Mouse (Mus musculus): ENCODE data around the gene Loxl3. TPM values are rescaled to one million over a fixed set of nuclear protein-coding genes. Genes with fewer than 3 reads are reported as not detected.
A peak's percentile ranks its signal among the peaks of the same experiment; 100 is the strongest.

The Loxl3 gene
- polyA plus RNA-seq, 1 experiment = 0.01 TPM

- no peak for TF ChIP-seq GATA1 (IDR thresholded peaks at IDR 0.05; ENCODE audit: low read length)
- no peak for TF ChIP-seq TAL1 (IDR thresholded peaks at IDR 0.05; ENCODE audit: low read length)
- peaks cover 24% of the 10 kb centered on the region for H3K4me1 ChIP-seq (ENCODE audit: control insufficient read depth)
- H3K36me3 ChIP-seq (ENCODE audit: control insufficient read depth) = peaks cover 4% of the 10 kb centered on the region; the same call in 1 of the 2 replicates
- H3K27me3 ChIP-seq (ENCODE audit: control insufficient read depth) = peaks cover 100% of the 10 kb centered on the region
- H3K9me3 ChIP-seq (ENCODE audit: control insufficient read depth, low read length) = peaks cover 31% of the 10 kb centered on the region
- no peak overlapping the region for H3K4me3 ChIP-seq (replicated peaks)
Observed at GRCm38 (mm10) chr6:83069488-83070246, 35.7 kb downstream of the Loxl3 start.

GRCm38 (mm10) chr6:83070247-83070310 is 36.1 kb downstream of the Loxl3 start, which contains the start of gene Tlx2:
Tlx2 (minus strand) TSS chr6:83070293.
- H3K4me1 ChIP-seq (ENCODE audit: control insufficient read depth) = peaks cover 24% of the 10 kb centered on the region
- TF ChIP-seq TAL1 (IDR thresholded peaks at IDR 0.05; ENCODE audit: low read length) (no peak), GATA1 (IDR thresholded peaks at IDR 0.05; ENCODE audit: low read length) (no peak)
- peaks cover 4% of the 10 kb centered on the region; the same call in 1 of the 2 replicates for H3K36me3 ChIP-seq (ENCODE audit: control insufficient read depth)
- H3K4me3 ChIP-seq (replicated peaks) = no peak within 1 kb of the TSS
- peaks cover 100% of the 10 kb centered on the region for H3K27me3 ChIP-seq (ENCODE audit: control insufficient read depth)
- peaks cover 31% of the 10 kb centered on the region for H3K9me3 ChIP-seq (ENCODE audit: control insufficient read depth, low read length)

GRCm38 (mm10) chr6:83070311-83071219 is 36.6 kb downstream of the Loxl3 start:
- H3K4me1 ChIP-seq (ENCODE audit: control insufficient read depth) = peaks cover 24% of the 10 kb centered on the region
- peaks cover 100% of the 10 kb centered on the region for H3K27me3 ChIP-seq (ENCODE audit: control insufficient read depth)
- H3K36me3 ChIP-seq (ENCODE audit: control insufficient read depth) = peaks cover 4% of the 10 kb centered on the region; the same call in 1 of the 2 replicates
- H3K9me3 ChIP-seq (ENCODE audit: control insufficient read depth, low read length) = peaks cover 31% of the 10 kb centered on the region
- TF ChIP-seq GATA1 (IDR thresholded peaks at IDR 0.05; ENCODE audit: low read length) (no peak), TAL1 (IDR thresholded peaks at IDR 0.05; ENCODE audit: low read length) (no peak)
- no peak overlapping the region for H3K4me3 ChIP-seq (replicated peaks)

DNA sequence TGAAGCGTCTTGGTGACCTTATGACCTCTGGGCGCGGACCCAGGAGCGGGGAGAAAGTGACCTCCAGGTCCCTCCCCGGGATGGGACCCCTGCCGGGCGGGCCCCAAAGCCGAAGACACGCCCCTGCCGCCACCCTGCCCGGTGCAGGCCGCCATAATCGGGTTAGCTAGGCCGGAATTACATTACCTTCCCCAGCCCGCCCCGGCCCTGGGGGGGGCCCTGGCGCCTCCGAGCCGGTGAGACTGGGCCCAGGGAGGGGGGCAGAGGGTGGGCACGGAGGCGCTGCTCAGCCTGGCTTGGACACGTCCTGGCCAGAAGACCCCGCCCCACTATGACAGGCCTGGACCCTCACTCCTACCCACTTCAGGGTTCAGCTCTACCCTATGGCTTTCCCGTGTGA is 37.2 kb downstream of the Loxl3 start:
- H3K9me3 ChIP-seq (ENCODE audit: control insufficient read depth, low read length) = peaks cover 31% of the 10 kb centered on the region
- no peak overlapping the region for H3K4me3 ChIP-seq (replicated peaks)
- TF ChIP-seq GATA1 (IDR thresholded peaks at IDR 0.05; ENCODE audit: low read length) (no peak), TAL1 (IDR thresholded peaks at IDR 0.05; ENCODE audit: low read length) (no peak)
- peaks cover 24% of the 10 kb centered on the region for H3K4me1 ChIP-seq (ENCODE audit: control insufficient read depth)
- peaks cover 4% of the 10 kb centered on the region; the same call in 1 of the 2 replicates for H3K36me3 ChIP-seq (ENCODE audit: control insufficient read depth)
- peaks cover 100% of the 10 kb centered on the region for H3K27me3 ChIP-seq (ENCODE audit: control insufficient read depth)

DNA sequence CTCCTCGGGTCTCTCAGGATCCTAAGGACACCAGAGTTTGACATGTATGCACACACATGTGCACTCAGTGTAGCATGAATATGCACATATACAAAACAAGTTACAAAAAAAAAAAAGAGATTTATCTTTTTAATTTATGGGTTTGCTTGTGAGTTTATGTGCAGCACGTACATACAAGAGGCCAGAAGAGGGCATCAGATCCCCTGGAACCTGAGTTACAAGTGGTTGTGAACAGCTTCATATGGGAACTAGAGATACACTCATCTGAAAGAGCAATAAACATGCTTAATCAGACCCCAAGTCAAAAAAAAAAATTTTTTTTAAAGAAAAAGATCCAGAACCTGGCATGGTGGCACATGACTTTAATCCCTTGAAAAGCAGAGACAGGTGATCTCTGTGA is 41.0 kb downstream of the Loxl3 start:
- H3K27me3 ChIP-seq (ENCODE audit: control insufficient read depth) = peaks cover 77% of the 10 kb centered on the region
- H3K9me3 ChIP-seq (ENCODE audit: control insufficient read depth, low read length) = peaks cover 14% of the 10 kb centered on the region; the same call in 1 of the 2 replicates
- peaks cover 6% of the 10 kb centered on the region for H3K36me3 ChIP-seq (ENCODE audit: control insufficient read depth)
- H3K4me1 ChIP-seq (ENCODE audit: control insufficient read depth) = peaks cover 40% of the 10 kb centered on the region
- H3K4me3 ChIP-seq (replicated peaks) = no peak overlapping the region
- TF ChIP-seq GATA1 (IDR thresholded peaks at IDR 0.05; ENCODE audit: low read length) (no peak), TAL1 (IDR thresholded peaks at IDR 0.05; ENCODE audit: low read length) (no peak)

GRCm38 (mm10) chr6:83077630-83078323 is 43.8 kb downstream of the Loxl3 start, which contains the start of gene Pcgf1:
Pcgf1 (plus strand) TSS chr6:83077869.
- TF ChIP-seq GATA1 (IDR thresholded peaks at IDR 0.05; ENCODE audit: low read length) = no peak
- Histone ChIP-seq H3K4me3 (replicated peaks) (peak within 1 kb of the TSS; percentile 70), H3K4me1 (ENCODE audit: control insufficient read depth) (peaks cover 31% of the 10 kb centered on the region), H3K9me3 (ENCODE audit: control insufficient read depth, low read length) (no peaks in the 10 kb centered on the region), H3K36me3 (ENCODE audit: control insufficient read depth) (peaks cover 27% of the 10 kb centered on the region), H3K27me3 (ENCODE audit: control insufficient read depth) (peaks cover 53% of the 10 kb centered on the region)

GRCm38 (mm10) chr6:83078324-83078858 is 44.4 kb downstream of the Loxl3 start:
- Histone ChIP-seq H3K4me1 (ENCODE audit: control insufficient read depth) (peaks cover 31% of the 10 kb centered on the region), H3K27me3 (ENCODE audit: control insufficient read depth) (peaks cover 51% of the 10 kb centered on the region), H3K4me3 (replicated peaks) (peak overlapping the region; percentile 70), H3K36me3 (ENCODE audit: control insufficient read depth) (peaks cover 29% of the 10 kb centered on the region), H3K9me3 (ENCODE audit: control insufficient read depth, low read length) (no peaks in the 10 kb centered on the region)
- TF ChIP-seq TAL1 (IDR thresholded peaks at IDR 0.05; ENCODE audit: low read length) = no peak
- TF ChIP-seq GATA1 (IDR thresholded peaks at IDR 0.05; ENCODE audit: low read length) = peak; percentile 63

- no peak overlapping the region for H3K4me3 ChIP-seq (replicated peaks)
- peaks cover 51% of the 10 kb centered on the region for H3K27me3 ChIP-seq (ENCODE audit: control insufficient read depth)
- no peaks in the 10 kb centered on the region for H3K9me3 ChIP-seq (ENCODE audit: control insufficient read depth, low read length)
- H3K4me1 ChIP-seq (ENCODE audit: control insufficient read depth) = peaks cover 31% of the 10 kb centered on the region
- H3K36me3 ChIP-seq (ENCODE audit: control insufficient read depth) = peaks cover 29% of the 10 kb centered on the region
- TF ChIP-seq GATA1 (IDR thresholded peaks at IDR 0.05; ENCODE audit: low read length) (no peak), TAL1 (IDR thresholded peaks at IDR 0.05; ENCODE audit: low read length) (no peak)
Observed at GRCm38 (mm10) chr6:83080210-83080609, 46.2 kb downstream of the Loxl3 start.

All from erythroblast, embryonic 14.5 days (primary cell).